Mouse (Mus musculus): ENCODE measurements around the gene Gphb5. TPM values are rescaled to one million over a fixed set of nuclear protein-coding genes. Genes with fewer than 3 reads are reported as not detected.
A peak's percentile ranks its signal among the peaks of the same experiment; 100 is the strongest.

Gphb5 gene
- polyA plus RNA-seq, 1 experiment from 2014 or later, result 0.10 TPM

- no peak for DNase-seq (ENCODE audit: low spot score)
- no peaks in the 10 kb centered on the region for H3K4me1 ChIP-seq (ENCODE audit: control insufficient read depth, insufficient read depth, low read length)
- 53% methylated on average over 6 of the region's 6 CpGs for WGBS
- H3K9ac ChIP-seq (ENCODE audit: low read depth, low read length), result no peak overlapping the region
- no peak overlapping the region for H3K27ac ChIP-seq (replicated peaks; ENCODE audit: low read depth, low read length)
- no peaks in the 10 kb centered on the region for H3K36me3 ChIP-seq (ENCODE audit: control insufficient read depth, insufficient read depth, low read length)
- no peaks in the 10 kb centered on the region for H3K27me3 ChIP-seq (replicated peaks; ENCODE audit: control insufficient read depth, insufficient read depth, low read length)
- ATAC-seq (ENCODE audit: low read depth), result no peak
- H3K9me3 ChIP-seq (ENCODE audit: control insufficient read depth, low read length), result no peaks in the 10 kb centered on the region
- no peak overlapping the region for H3K4me3 ChIP-seq (ENCODE audit: low read depth, low read length)
- H3K4me2 ChIP-seq (ENCODE audit: low read depth, low read length), result no peak overlapping the region
Measured at GRCm38 (mm10) chr12:75414991-75415390, 1.6 kb downstream of the Gphb5 start.

- DNase-seq (ENCODE audit: low spot score), result no peak
- Histone ChIP-seq H3K27me3 (replicated peaks; ENCODE audit: control insufficient read depth, insufficient read depth, low read length) (no peaks in the 10 kb centered on the region), H3K9me3 (ENCODE audit: control insufficient read depth, low read length) (no peaks in the 10 kb centered on the region), H3K4me1 (ENCODE audit: control insufficient read depth, insufficient read depth, low read length) (no peaks in the 10 kb centered on the region), H3K36me3 (ENCODE audit: control insufficient read depth, insufficient read depth, low read length) (no peaks in the 10 kb centered on the region), H3K4me3 (ENCODE audit: low read depth, low read length) (no peak overlapping the region), H3K9ac (ENCODE audit: low read depth, low read length) (no peak overlapping the region), H3K4me2 (ENCODE audit: low read depth, low read length) (no peak overlapping the region), H3K27ac (replicated peaks; ENCODE audit: low read depth, low read length) (no peak overlapping the region)
- no peak for ATAC-seq (ENCODE audit: low read depth)
- 70% methylated on average over 9 of the region's 9 CpGs for WGBS
Measured at GRCm38 (mm10) chr12:75412964-75413363, 3.6 kb downstream of the Gphb5 start.

- peaks cover 12% of the 10 kb centered on the region for H3K4me1 ChIP-seq (ENCODE audit: control insufficient read depth, insufficient read depth, low read length)
- H3K4me2 ChIP-seq (ENCODE audit: low read depth, low read length), result no peak overlapping the region
- 0 out of 2 replicates have a peak overlapping the region, but pooled peaks have one; percentile 15 for H3K27ac ChIP-seq (replicated peaks; ENCODE audit: low read depth, low read length)
- H3K27me3 ChIP-seq (replicated peaks; ENCODE audit: control insufficient read depth, insufficient read depth, low read length), result no peaks in the 10 kb centered on the region
- 24% methylated on average over 7 of the region's 7 CpGs for WGBS
- ATAC-seq (ENCODE audit: low read depth) (0 out of 2 replicates have a peak, but pooled peaks have one; percentile 51), DNase-seq (ENCODE audit: low spot score) (peak; percentile 77)
- no peaks in the 10 kb centered on the region; the same call in 1 of the 2 replicates for H3K36me3 ChIP-seq (ENCODE audit: control insufficient read depth, insufficient read depth, low read length)
- no peak overlapping the region for H3K9ac ChIP-seq (ENCODE audit: low read depth, low read length)
- no peak overlapping the region for H3K4me3 ChIP-seq (ENCODE audit: low read depth, low read length)
- no peaks in the 10 kb centered on the region for H3K9me3 ChIP-seq (ENCODE audit: control insufficient read depth, low read length)
Measured at GRCm38 (mm10) chr12:75397077-75397476, 19.5 kb downstream of the Gphb5 start.

GRCm38 (mm10) chr12:75396616-75397015 is 20.0 kb downstream of the Gphb5 start:
- Histone ChIP-seq H3K27me3 (replicated peaks; ENCODE audit: control insufficient read depth, insufficient read depth, low read length) (no peaks in the 10 kb centered on the region), H3K36me3 (ENCODE audit: control insufficient read depth, insufficient read depth, low read length) (no peaks in the 10 kb centered on the region; the same call in 1 of the 2 replicates), H3K9ac (ENCODE audit: low read depth, low read length) (no peak overlapping the region), H3K4me2 (ENCODE audit: low read depth, low read length) (no peak overlapping the region), H3K9me3 (ENCODE audit: control insufficient read depth, low read length) (no peaks in the 10 kb centered on the region), H3K4me1 (ENCODE audit: control insufficient read depth, insufficient read depth, low read length) (peaks cover 12% of the 10 kb centered on the region), H3K27ac (replicated peaks; ENCODE audit: low read depth, low read length) (0 out of 2 replicates have a peak overlapping the region, but pooled peaks have one; percentile 15), H3K4me3 (ENCODE audit: low read depth, low read length) (no peak overlapping the region)
- ATAC-seq (ENCODE audit: low read depth), result peak; percentile 39; the same call in 1 of the 2 replicates
- peak; percentile 38 for DNase-seq (ENCODE audit: low spot score)
- WGBS, result 26% methylated on average over 3 of the region's 3 CpGs

- DNase-seq (ENCODE audit: low spot score) (peak; percentile 34), ATAC-seq (ENCODE audit: low read depth) (no peak)
- Histone ChIP-seq H3K4me3 (ENCODE audit: low read depth, low read length) (no peak overlapping the region), H3K4me2 (ENCODE audit: low read depth, low read length) (no peak overlapping the region), H3K4me1 (ENCODE audit: control insufficient read depth, insufficient read depth, low read length) (peaks cover 12% of the 10 kb centered on the region), H3K27me3 (replicated peaks; ENCODE audit: control insufficient read depth, insufficient read depth, low read length) (no peaks in the 10 kb centered on the region), H3K9me3 (ENCODE audit: control insufficient read depth, low read length) (no peaks in the 10 kb centered on the region), H3K9ac (ENCODE audit: low read depth, low read length) (no peak overlapping the region), H3K36me3 (ENCODE audit: control insufficient read depth, insufficient read depth, low read length) (no peaks in the 10 kb centered on the region), H3K27ac (replicated peaks; ENCODE audit: low read depth, low read length) (no peak overlapping the region)
- WGBS, result 71% methylated on average over 20 of the region's 20 CpGs
Measured at GRCm38 (mm10) chr12:75394011-75394773, 22.4 kb downstream of the Gphb5 start.

GRCm38 (mm10) chr12:75391526-75391925 is 25.1 kb downstream of the Gphb5 start:
- Histone ChIP-seq H3K4me1 (ENCODE audit: control insufficient read depth, insufficient read depth, low read length) (peaks cover 6% of the 10 kb centered on the region; the same call in 1 of the 2 replicates), H3K4me2 (ENCODE audit: low read depth, low read length) (no peak overlapping the region), H3K4me3 (ENCODE audit: low read depth, low read length) (no peak overlapping the region), H3K27ac (replicated peaks; ENCODE audit: low read depth, low read length) (no peak overlapping the region), H3K27me3 (replicated peaks; ENCODE audit: control insufficient read depth, insufficient read depth, low read length) (no peaks in the 10 kb centered on the region), H3K9me3 (ENCODE audit: control insufficient read depth, low read length) (no peaks in the 10 kb centered on the region), H3K36me3 (ENCODE audit: control insufficient read depth, insufficient read depth, low read length) (no peaks in the 10 kb centered on the region), H3K9ac (ENCODE audit: low read depth, low read length) (no peak overlapping the region)
- DNase-seq (ENCODE audit: low spot score) (no peak), ATAC-seq (ENCODE audit: low read depth) (no peak)
- 48% methylated on average over 9 of the region's 9 CpGs for WGBS

- H3K9ac ChIP-seq (ENCODE audit: low read depth, low read length), result no peak overlapping the region
- H3K36me3 ChIP-seq (ENCODE audit: control insufficient read depth, insufficient read depth, low read length), result no peaks in the 10 kb centered on the region
- no peaks in the 10 kb centered on the region for H3K4me1 ChIP-seq (ENCODE audit: control insufficient read depth, insufficient read depth, low read length)
- H3K4me2 ChIP-seq (ENCODE audit: low read depth, low read length), result no peak overlapping the region
- DNase-seq (ENCODE audit: low spot score) (peak; percentile 40), ATAC-seq (ENCODE audit: low read depth) (no peak)
- H3K27ac ChIP-seq (replicated peaks; ENCODE audit: low read depth, low read length), result no peak overlapping the region
- no peaks in the 10 kb centered on the region for H3K27me3 ChIP-seq (replicated peaks; ENCODE audit: control insufficient read depth, insufficient read depth, low read length)
- WGBS, result 43% methylated on average over 20 of the region's 20 CpGs
- H3K9me3 ChIP-seq (ENCODE audit: control insufficient read depth, low read length), result no peaks in the 10 kb centered on the region
- H3K4me3 ChIP-seq (ENCODE audit: low read depth, low read length), result no peak overlapping the region
Measured at GRCm38 (mm10) chr12:75389308-75390135, 27.1 kb downstream of the Gphb5 start.

GRCm38 (mm10) chr12:75388521-75388920 is 28.1 kb downstream of the Gphb5 start:
- Histone ChIP-seq H3K4me2 (ENCODE audit: low read depth, low read length) (no peak overlapping the region), H3K27ac (replicated peaks; ENCODE audit: low read depth, low read length) (no peak overlapping the region), H3K4me1 (ENCODE audit: control insufficient read depth, insufficient read depth, low read length) (no peaks in the 10 kb centered on the region), H3K27me3 (replicated peaks; ENCODE audit: control insufficient read depth, insufficient read depth, low read length) (no peaks in the 10 kb centered on the region), H3K9ac (ENCODE audit: low read depth, low read length) (no peak overlapping the region), H3K4me3 (ENCODE audit: low read depth, low read length) (no peak overlapping the region), H3K9me3 (ENCODE audit: control insufficient read depth, low read length) (no peaks in the 10 kb centered on the region), H3K36me3 (ENCODE audit: control insufficient read depth, insufficient read depth, low read length) (no peaks in the 10 kb centered on the region)
- ATAC-seq (ENCODE audit: low read depth) (no peak), DNase-seq (ENCODE audit: low spot score) (no peak)
- 91% methylated on average over 9 of the region's 9 CpGs for WGBS

Data from embryonic facial prominence, embryonic 14.5 days (tissue).